Mouse (Mus musculus) stomach, embryonic 14.5 days (tissue): ENCODE results near the gene Sclt1. TPM values are rescaled to one million over a fixed set of nuclear protein-coding genes. Genes with fewer than 3 reads are reported as not detected.

Experiments used
- ATAC-seq: fragments of 200-750 bp; cut with Nextera tagmentation; 2 replicates; pipeline ENCODE4 v1.8.0; 2017; ENCODE audit warnings: low read depth, moderate TSS enrichment; ENCODE audit not compliant: insufficient number of reproducible peaks, insufficient read depth, low FRiP score
- H3K27ac ChIP-seq: fragments of 300-500 bp; sonication (generic); 2 replicates; pipeline ENCODE4 v1.5.1; 2014; ENCODE audit warnings: mild to moderate bottlenecking, low read length, moderate library complexity, mixed read lengths
- H3K27me3 ChIP-seq: fragments of 300-500 bp; sonication (generic); 2 replicates; pipeline ENCODE4 v1.6.1; 2014; ENCODE audit warnings: low read length, control low read depth, mixed read lengths; ENCODE audit not compliant: control insufficient read depth, insufficient read depth
- H3K36me3 ChIP-seq: fragments of 300-500 bp; sonication (generic); 2 replicates; pipeline ENCODE4 v1.6.1; 2014; ENCODE audit warnings: mild to moderate bottlenecking, control low read depth, low read length, moderate library complexity, mixed read lengths; ENCODE audit not compliant: control insufficient read depth, insufficient read depth
- H3K4me1 ChIP-seq: fragments of 300-500 bp; sonication (generic); 2 replicates; pipeline ENCODE4 v1.6.1; 2014; ENCODE audit warnings: low read length, control low read depth, mixed read lengths; ENCODE audit not compliant: control insufficient read depth, insufficient read depth
- H3K4me2 ChIP-seq: fragments of 300-500 bp; sonication (generic); replicated peaks from 2 replicates; pipeline ENCODE4 v1.6.1; 2014; ENCODE audit warnings: low read depth, low read length, control low read depth
- H3K4me3 ChIP-seq: fragments of 300-500 bp; sonication (generic); 2 replicates; pipeline ENCODE4 v1.5.1; 2014; ENCODE audit warnings: low read depth, low read length, control low read depth
- H3K9ac ChIP-seq: fragments of 300-500 bp; sonication (generic); replicated peaks from 2 replicates; pipeline ENCODE4 v1.6.1; 2014; ENCODE audit warnings: low read depth, mild to moderate bottlenecking, control low read depth, low read length, moderate library complexity, mixed read lengths
- H3K9me3 ChIP-seq: fragments of 300-500 bp; sonication (generic); 2 replicates; pipeline ENCODE4 v1.6.1; 2016; ENCODE audit warnings: low read depth, low read length, control low read depth; ENCODE audit not compliant: control insufficient read depth
- WGBS: fragments of 180-500 bp; shearing (Covaris S2); extraction: QIAGEN DNeasy Blood & Tissue Kit; methylation state at CpG from one replicate; pipeline ENCODE4 v1.1.7; 2014; 5-methylcytosine and 5-hydroxymethylcytosine counted together
- polyA plus RNA-seq: library from polyadenylated mRNA; unstranded; fragments of >200 nt; fragmentation: Nextera tagmentation; extraction: Ambion mirVana; gene quantifications from 2 replicates; pipeline ENCODE4 v1.2.1, GENCODE M21; 2014

Gene Sclt1
- polyA plus RNA-seq, 1 experiment from 2014 or later: 22.9 TPM

- no peak overlapping the region for H3K27ac ChIP-seq
- peaks cover 22% of the 10 kb centered on the region for H3K4me1 ChIP-seq
- no peak for ATAC-seq
- H3K4me3 ChIP-seq: no peak overlapping the region
- H3K4me2 ChIP-seq: no peak overlapping the region
- no peaks in the 10 kb centered on the region for H3K27me3 ChIP-seq
- no peaks in the 10 kb centered on the region for H3K9me3 ChIP-seq
- no peaks in the 10 kb centered on the region for H3K36me3 ChIP-seq
- 68% methylated on average over 4 of the region's 4 CpGs for WGBS
- H3K9ac ChIP-seq: no peak overlapping the region
These were observed 162.4 kb downstream of the Sclt1 start for GRCm38 (mm10) chr3:41579873-41580272.

- H3K36me3 ChIP-seq: no peaks in the 10 kb centered on the region
- no peak overlapping the region for H3K27ac ChIP-seq
- H3K4me3 ChIP-seq: no peak overlapping the region
- H3K9ac ChIP-seq: no peak overlapping the region
- no peaks in the 10 kb centered on the region for H3K27me3 ChIP-seq
- H3K4me1 ChIP-seq: peaks cover 19% of the 10 kb centered on the region; the same call in 1 of the 2 replicates
- no peaks in the 10 kb centered on the region for H3K9me3 ChIP-seq
- no peak for ATAC-seq
- H3K4me2 ChIP-seq: no peak overlapping the region
- 87% methylated on average over 2 of the region's 2 CpGs for WGBS
These were observed 165.1 kb downstream of the Sclt1 start for GRCm38 (mm10) chr3:41577240-41577639.

Other genes starting within 250 kb of the Sclt1 start
- gene Jade1, start 186.8 kb downstream of the Sclt1 start, polyA plus RNA-seq: 12.1 and 12.6 TPM in 2 replicates
- 18.5 and 19.5 TPM in 2 replicates for gene D3Ertd751e, start 97 bp upstream of the Sclt1 start, polyA plus RNA-seq